Mouse (Mus musculus): ENCODE data around the gene Gm11032. TPM values are rescaled to one million over a fixed set of nuclear protein-coding genes. Genes with fewer than 3 reads are reported as not detected.

Gene Gm11032
- total RNA-seq, 2 experiments from 2014 or later: not detected

GRCm38 (mm10) chr11:4662496-4662878 is 42.6 kb downstream of the Gm11032 start:
- intact Hi-C loops (cut with DNase I): no loop called here
- DNase-seq (ENCODE audit: extremely low spot score in 1 of 2, low spot score in 2 of 2): no peak

Other genes with a start within 250 kb of the Gm11032 start
- gene Hormad2, start 179.0 kb upstream of the Gm11032 start, total RNA-seq (2021): not detected
- 10 to 100 TPM; 63.5 to 67.4 TPM for gene Mtmr3, start 25.2 kb upstream of the Gm11032 start, total RNA-seq (2021)
- gene Ascc2, start 17.7 kb downstream of the Gm11032 start, total RNA-seq (2021): 10 to 100 TPM; 20.3 to 21.2 TPM
- 100 to 1,000 TPM; 411 to 418 TPM for gene Uqcr10, start 84.3 kb downstream of the Gm11032 start, total RNA-seq (2021)
- gene Zmat5, start 84.6 kb downstream of the Gm11032 start, total RNA-seq (2021): 10 to 100 TPM; 26.8 to 28.2 TPM
- 1 to 10 TPM; 4.5 to 5.5 TPM for gene Cabp7, start 126.7 kb downstream of the Gm11032 start, total RNA-seq (2021)
- gene Nf2, start 229.5 kb downstream of the Gm11032 start, total RNA-seq (2021): 100 to 1,000 TPM; 130 to 131 TPM

Data from left cerebral cortex, postnatal 10 days (tissue).